Mouse (Mus musculus): ENCODE measurements around the gene Coro7.

DNA sequence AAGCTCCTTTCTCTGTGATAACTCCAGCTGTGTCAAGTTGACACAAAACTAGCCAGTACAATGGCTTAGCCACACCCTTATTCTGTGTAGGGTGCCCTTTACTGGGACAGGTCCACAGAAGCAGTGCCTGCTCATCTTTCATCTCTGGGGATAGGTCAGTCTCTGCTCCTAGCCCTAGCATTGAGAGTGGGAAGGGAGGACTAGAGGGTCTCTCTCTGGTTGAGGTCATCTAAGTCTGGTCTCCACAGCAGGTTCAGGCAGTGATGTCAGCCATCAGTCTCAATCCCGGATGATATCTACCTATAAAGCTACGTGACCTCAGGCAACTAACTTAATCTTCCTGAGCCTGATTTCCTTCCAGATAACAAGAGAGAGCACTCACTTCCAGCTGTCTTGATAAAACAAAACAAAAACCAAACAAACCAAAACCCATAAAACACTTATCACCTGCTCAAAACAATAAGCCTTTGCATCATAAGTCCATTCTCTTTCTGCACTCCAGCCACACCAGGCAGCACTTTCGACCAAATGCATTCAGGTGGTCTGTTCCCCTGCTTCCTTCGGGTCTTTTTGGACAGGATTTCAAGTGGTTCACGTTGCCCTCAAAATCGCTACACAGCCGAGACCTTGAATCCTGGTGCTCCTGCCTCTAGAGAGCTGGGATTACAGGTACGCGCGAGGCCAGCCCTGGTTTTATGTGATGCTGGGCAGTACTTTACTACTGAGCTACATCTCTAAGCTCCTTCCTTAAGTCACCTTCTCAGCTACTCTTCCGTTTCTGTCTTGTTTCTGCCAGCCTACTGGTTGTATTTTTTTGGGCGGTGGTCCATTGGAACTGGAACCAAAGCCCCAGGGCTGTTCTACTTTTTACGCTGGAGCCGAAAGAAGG lies 93.7 kb downstream of the Coro7 start:
- TF ChIP-seq GATA1 (IDR thresholded peaks at IDR 0.05; ENCODE audit: borderline replicate concordance, low read length): no peak
- no peak for TF ChIP-seq FLI1 (IDR thresholded peaks at IDR 0.05; ENCODE audit: low read length)
